Mouse (Mus musculus) CD4-positive, CD25-positive, alpha-beta regulatory T cell, adult 2 months (primary cell): ENCODE data around the gene Arl4a.

Experiments used
- DNase-seq: peaks from one replicate; pipeline ENCODE4 v3.0.0-alpha.2; 2012; ENCODE audit warnings: low read depth, low spot score

Arl4a gene

DNA sequence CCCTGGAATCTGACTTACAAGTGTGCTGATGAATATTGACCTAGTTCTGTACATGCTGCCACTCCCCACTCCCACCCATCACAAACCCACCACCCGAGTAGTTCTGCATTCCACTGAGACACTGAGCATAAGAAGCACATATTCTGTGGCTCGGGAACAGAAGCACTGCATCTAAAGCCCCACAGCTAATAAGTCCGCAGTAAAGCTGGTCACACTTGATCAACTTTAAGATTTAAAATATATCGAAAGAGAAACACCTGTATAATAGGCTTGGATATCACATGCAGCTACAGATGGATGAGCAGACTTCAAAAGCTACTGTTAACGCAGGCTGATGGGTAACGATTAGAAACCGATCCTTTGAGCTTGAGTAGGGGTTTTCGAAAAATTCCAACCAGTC is 78.7 kb downstream of the Arl4a start:
- no peak for DNase-seq

DNA sequence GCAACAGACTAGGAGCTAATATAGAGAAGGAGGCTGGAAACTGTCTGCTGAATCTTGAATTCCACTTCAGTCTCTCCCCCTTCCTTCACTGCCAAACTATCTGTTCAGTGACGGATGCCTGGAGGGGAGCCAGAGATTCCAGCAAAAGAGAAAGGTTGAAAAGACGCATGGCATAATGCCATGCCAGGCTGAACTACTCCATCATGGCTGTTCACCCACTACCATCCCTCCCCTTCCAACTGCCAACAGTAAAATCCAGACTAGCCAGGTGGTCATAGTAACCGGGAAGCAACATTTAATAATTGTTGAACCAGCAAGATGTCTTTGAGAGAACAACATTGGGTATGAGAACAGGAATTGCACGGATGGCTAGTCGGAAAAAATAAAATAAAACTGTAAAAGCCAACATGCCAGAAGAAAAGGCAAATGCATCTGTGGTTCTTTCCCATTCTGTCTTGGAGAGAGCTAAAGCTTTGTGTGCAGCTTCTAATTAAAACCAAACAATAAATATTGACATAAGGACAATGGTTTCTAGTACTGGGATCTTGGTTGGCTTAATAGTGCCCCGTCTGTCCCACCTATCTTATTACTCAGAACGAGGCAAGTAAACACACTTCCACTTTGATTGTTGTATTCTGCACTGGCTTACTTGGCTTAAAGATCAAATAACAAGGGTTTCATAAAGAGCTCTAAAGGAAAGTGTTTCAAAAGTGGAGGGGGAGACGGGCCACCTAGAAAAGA is 79.7 kb downstream of the Arl4a start:
- DNase-seq, result no peak

DNA sequence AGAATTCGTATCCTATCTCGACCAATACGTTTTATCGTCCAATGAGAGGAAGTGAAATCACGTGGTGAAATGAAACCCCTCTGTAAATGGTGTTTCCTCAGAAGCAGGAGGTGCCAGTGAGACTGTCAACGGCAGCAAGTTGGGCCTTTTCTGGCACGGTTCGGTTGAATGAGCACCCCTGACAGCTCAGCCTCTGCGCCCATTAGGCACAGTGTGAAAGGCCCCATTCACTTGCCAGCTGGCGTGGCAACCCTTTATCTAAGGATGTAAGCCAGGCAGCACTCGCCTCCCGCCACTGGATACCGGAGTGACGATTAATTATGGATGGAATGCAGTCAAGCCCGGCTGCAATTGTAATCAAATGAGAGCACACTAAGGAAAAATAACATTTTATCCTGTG is 81.4 kb downstream of the Arl4a start:
- DNase-seq, result no peak
